Mouse (Mus musculus) midbrain, postnatal 0 days (tissue): ENCODE data around the gene Rere. TPM values are rescaled to one million over a fixed set of nuclear protein-coding genes. Genes with fewer than 3 reads are reported as not detected.
A peak's percentile ranks its signal among the peaks of the same experiment; 100 is the strongest.

Experiments used
- ATAC-seq: fragments of 200-750 bp; cut with Nextera tagmentation; 2 replicates; pipeline ENCODE4 v1.8.0; 2017; ENCODE audit warnings: moderate number of reproducible peaks, mild to moderate bottlenecking, moderate TSS enrichment, moderate library complexity; ENCODE audit not compliant: low FRiP score
- DNase-seq: peaks from one replicate; pipeline ENCODE4 v3.0.0-alpha.2; 2015; ENCODE audit warnings: low spot score
- H3K27ac ChIP-seq: fragments of 300-500 bp; sonication (generic); 2 replicates; pipeline ENCODE4 v1.5.1; 2014; ENCODE audit warnings: low read depth, mild to moderate bottlenecking, low read length, mixed read lengths
- H3K27me3 ChIP-seq: fragments of 300-500 bp; sonication (generic); 2 replicates; pipeline ENCODE4 v1.6.1; 2014; ENCODE audit warnings: low read length, control low read depth, mixed read lengths; ENCODE audit not compliant: insufficient read depth
- H3K36me3 ChIP-seq: fragments of 300-500 bp; sonication (generic); 2 replicates; pipeline ENCODE4 v1.6.1; 2014; ENCODE audit warnings: low read length, control low read depth, mixed read lengths; ENCODE audit not compliant: insufficient read depth
- H3K4me1 ChIP-seq: fragments of 300-500 bp; sonication (generic); 2 replicates; pipeline ENCODE4 v1.6.1; 2014; ENCODE audit warnings: mild to moderate bottlenecking, control low read depth, antibody characterized with exemption, low read length, mixed read lengths; ENCODE audit not compliant: insufficient read depth
- H3K4me2 ChIP-seq: fragments of 300-500 bp; sonication (generic); 2 replicates; pipeline ENCODE4 v1.6.1; 2014; ENCODE audit warnings: low read depth, mild to moderate bottlenecking, low read length, mixed read lengths; ENCODE audit not compliant: poor library complexity, severe bottlenecking
- H3K4me3 ChIP-seq: fragments of 300-500 bp; sonication (generic); 2 replicates; pipeline ENCODE4 v1.5.1; 2014; ENCODE audit warnings: low read depth, mild to moderate bottlenecking, low read length, moderate library complexity
- H3K9ac ChIP-seq: fragments of 300-500 bp; sonication (generic); replicated peaks from 2 replicates; pipeline ENCODE4 v1.6.1; 2014; ENCODE audit warnings: mild to moderate bottlenecking, low read length, moderate library complexity, mixed read lengths; ENCODE audit not compliant: poor library complexity, severe bottlenecking
- H3K9me3 ChIP-seq: fragments of 300-500 bp; sonication (generic); 2 replicates; pipeline ENCODE4 v1.6.1; 2016; ENCODE audit warnings: low read length, control low read depth
- CTCF ChIP-seq: IDR thresholded peaks from 2 replicates; pipeline ENCODE4 v1.5.1; 2016; ENCODE audit warnings: antibody characterized with exemption, mild to moderate bottlenecking
- WGBS: fragments of 180-500 bp; shearing (Covaris S2); extraction: QIAGEN DNeasy Blood & Tissue Kit; methylation state at CpG from one replicate; pipeline ENCODE4 v1.1.7; 2014; 5-methylcytosine and 5-hydroxymethylcytosine counted together
- polyA plus RNA-seq: library from polyadenylated mRNA; unstranded; fragments of >200 nt; fragmentation: Nextera tagmentation; extraction: Ambion mirVana; gene quantifications from 2 replicates; pipeline ENCODE4 v1.2.1, GENCODE M21; 2015
- total RNA-seq: library from RNA; depleted of rRNA; stranded (reverse); fragments of >200 nt; gene quantifications from 2 replicates; pipeline ENCODE4 v1.2.3, GENCODE M21; 2014

The Rere gene
- total and polyA plus RNA-seq, 2 experiments from 2014 or later = 22.7 to 36.8 TPM

DNA sequence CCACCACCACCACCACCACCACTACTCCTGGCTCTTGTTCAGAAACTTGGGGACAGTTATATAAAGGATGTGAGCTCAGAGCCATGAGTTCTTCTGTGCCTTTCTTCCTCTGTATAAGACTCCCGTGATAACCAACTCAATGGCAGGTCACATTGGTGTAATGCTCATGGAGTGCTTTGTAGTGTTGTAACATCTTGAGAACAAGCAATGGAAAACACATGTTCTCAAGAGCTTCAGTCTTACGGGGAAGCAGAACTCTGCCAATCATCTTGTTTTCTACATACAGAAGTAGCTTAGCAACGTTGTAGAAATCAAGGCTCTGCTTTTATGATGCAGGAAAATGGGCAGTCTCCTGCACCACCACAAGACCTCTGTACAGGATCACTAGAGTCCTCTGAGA lies 107.1 kb downstream of the Rere start:
- Histone ChIP-seq H3K4me3 (no peak overlapping the region), H3K9ac (no peak overlapping the region), H3K36me3 (no peaks in the 10 kb centered on the region), H3K9me3 (no peaks in the 10 kb centered on the region), H3K4me2 (no peak overlapping the region), H3K4me1 (peaks cover 4% of the 10 kb centered on the region; the same call in 1 of the 2 replicates), H3K27me3 (no peaks in the 10 kb centered on the region), H3K27ac (no peak overlapping the region)
- DNase-seq = no peak
- no peak for TF ChIP-seq CTCF
- WGBS = 76% methylated on average over 3 of the region's 3 CpGs
- ATAC-seq = no peak

DNA sequence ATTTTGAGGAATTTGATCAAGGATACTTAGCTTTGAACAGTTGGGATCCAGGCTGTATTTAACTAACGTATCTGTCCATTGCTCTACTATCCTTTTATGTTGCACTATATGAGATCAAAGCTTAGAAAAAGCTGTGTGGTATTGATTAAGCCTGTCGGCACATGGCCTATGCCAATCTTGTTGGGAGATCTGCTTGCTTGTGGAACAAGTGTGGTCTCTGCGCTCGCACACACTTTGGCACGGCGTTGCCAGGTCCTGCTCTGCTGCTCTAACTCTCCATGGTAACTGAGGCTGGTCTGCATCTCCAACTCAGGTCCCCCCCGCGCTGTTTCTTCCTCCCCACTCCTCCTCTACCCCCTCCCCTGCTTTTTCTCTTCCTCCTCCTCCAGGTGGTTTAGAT lies 112.2 kb downstream of the Rere start:
- Histone ChIP-seq H3K4me1 (peaks cover 19% of the 10 kb centered on the region; the same call in 1 of the 2 replicates), H3K9ac (no peak overlapping the region), H3K27ac (no peak overlapping the region), H3K36me3 (no peaks in the 10 kb centered on the region), H3K4me2 (no peak overlapping the region), H3K4me3 (no peak overlapping the region), H3K9me3 (no peaks in the 10 kb centered on the region), H3K27me3 (no peaks in the 10 kb centered on the region)
- DNase-seq (no peak), ATAC-seq (no peak)
- no peak for TF ChIP-seq CTCF
- 37% methylated on average over 8 of the region's 8 CpGs for WGBS

DNA sequence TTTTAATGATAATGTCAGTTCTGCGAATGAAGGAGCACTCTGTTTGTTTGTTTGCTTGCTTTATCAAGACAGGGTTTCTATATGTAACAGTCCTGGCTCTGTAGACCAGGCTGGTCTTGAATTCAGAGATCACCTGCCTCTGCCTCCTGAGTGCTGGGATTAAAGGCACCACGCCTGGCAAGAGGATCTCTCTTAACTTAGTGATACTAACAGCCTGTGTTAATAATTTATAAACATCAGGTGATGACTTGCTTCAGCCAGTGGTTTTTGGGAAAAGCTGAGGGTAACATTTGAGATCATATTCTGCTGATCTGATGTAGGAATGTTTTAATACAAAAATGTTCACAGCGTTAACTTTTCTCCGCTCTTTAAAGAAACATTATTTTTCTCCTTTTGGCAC lies 112.6 kb downstream of the Rere start:
- no peaks in the 10 kb centered on the region for H3K36me3 ChIP-seq
- H3K27ac ChIP-seq = no peak overlapping the region
- H3K4me2 ChIP-seq = no peak overlapping the region
- 77% methylated on average over 4 of the region's 4 CpGs for WGBS
- TF ChIP-seq CTCF = no peak
- no peak overlapping the region for H3K9ac ChIP-seq
- DNase-seq = no peak
- no peak overlapping the region for H3K4me3 ChIP-seq
- H3K9me3 ChIP-seq = no peaks in the 10 kb centered on the region
- peaks cover 19% of the 10 kb centered on the region; the same call in 1 of the 2 replicates for H3K4me1 ChIP-seq
- ATAC-seq = no peak
- H3K27me3 ChIP-seq = no peaks in the 10 kb centered on the region

DNA sequence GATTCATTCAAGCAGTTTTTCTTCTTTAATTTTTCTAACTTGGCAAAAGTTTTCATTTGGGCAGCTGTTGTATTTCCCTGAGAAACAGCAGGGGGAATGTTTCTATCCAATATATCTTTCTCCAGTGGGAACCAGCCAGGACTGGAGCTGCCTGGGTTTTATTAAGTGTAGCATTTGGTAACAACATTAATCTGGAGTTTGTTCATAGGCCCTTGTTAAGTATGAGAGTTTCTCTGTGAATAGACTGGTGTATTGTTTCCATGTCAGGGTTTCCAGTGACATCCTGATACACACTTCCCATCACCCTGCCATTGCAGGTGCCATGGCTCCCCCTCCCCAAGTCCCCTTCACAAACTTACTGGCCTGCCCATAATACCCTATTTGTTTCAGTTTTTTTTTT lies 114.9 kb downstream of the Rere start:
- Histone ChIP-seq H3K4me1 (peaks cover 19% of the 10 kb centered on the region; the same call in 1 of the 2 replicates), H3K27me3 (no peaks in the 10 kb centered on the region), H3K4me3 (no peak overlapping the region), H3K27ac (peak overlapping the region; percentile 76; the same call in 1 of the 2 replicates), H3K4me2 (no peak overlapping the region), H3K36me3 (no peaks in the 10 kb centered on the region), H3K9me3 (no peaks in the 10 kb centered on the region), H3K9ac (no peak overlapping the region)
- DNase-seq (no peak), ATAC-seq (no peak)
- no peak for TF ChIP-seq CTCF

DNA sequence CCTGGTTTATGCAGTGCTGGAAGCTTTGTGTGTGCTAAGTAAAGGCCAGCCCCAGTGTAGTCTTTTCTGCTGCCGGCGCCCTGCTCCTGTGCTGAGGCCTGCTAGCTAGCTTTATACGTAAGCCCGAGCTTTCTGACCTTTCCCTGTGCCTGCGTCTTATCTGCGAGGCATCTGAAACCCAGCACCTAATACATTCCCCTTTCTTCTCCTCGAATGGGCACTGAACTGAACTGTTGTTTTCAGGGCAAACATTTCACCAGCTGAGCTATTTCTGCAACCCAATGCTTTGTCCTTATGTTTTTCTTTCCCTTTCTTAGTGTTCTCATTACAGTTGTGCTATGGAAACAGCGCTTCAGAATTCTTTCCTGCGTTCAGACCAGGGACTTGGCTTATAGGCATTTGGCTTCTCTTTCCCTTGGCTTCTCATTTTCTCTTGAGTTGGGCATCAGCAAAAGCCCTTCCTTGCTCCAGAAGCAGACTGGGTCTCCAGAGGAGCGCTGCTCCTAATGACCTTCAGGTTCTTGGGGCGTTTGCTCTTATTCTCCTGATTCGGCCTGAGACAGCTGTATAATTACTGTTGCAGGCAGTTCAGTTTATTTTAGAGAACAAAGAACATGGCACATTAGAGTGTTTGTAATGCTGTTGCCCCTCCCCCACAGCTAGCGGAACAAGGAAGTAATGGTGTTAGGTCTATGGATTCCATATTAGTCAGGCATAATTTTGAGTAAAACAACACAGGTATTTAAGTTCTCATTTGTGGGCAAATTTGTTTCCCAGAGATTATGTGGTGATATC lies 115.6 kb downstream of the Rere start:
- WGBS = 22% methylated on average over 13 of the region's 13 CpGs
- no peak overlapping the region for H3K9ac ChIP-seq
- peaks cover 22% of the 10 kb centered on the region; the same call in 1 of the 2 replicates for H3K4me1 ChIP-seq

DNA sequence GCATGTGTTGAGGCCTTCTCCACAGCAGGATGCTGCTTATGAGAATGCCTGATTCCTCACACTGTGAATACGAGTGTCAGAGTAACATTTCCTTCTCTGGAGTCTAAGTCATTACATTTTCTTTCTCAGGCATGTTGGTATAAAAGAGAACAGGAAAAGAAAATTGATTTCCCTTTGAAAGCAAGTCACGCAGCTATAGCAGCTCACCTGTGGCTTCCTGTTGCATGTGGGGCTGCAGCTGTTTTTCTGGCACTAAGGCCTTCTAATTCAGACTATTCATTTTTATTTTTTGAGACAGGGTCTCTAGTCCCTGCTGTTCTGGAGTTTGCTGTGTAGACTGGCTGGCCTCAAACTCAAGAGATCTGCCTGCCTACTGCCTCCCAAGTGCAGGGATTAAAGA lies 117.6 kb downstream of the Rere start:
- Histone ChIP-seq H3K9ac (no peak overlapping the region), H3K36me3 (no peaks in the 10 kb centered on the region), H3K9me3 (no peaks in the 10 kb centered on the region), H3K4me2 (no peak overlapping the region), H3K4me3 (no peak overlapping the region), H3K4me1 (peaks cover 20% of the 10 kb centered on the region; the same call in 1 of the 2 replicates), H3K27me3 (no peaks in the 10 kb centered on the region), H3K27ac (no peak overlapping the region)
- no peak for DNase-seq
- no peak for TF ChIP-seq CTCF
- no peak for ATAC-seq
- 26% methylated on average over 2 of the region's 2 CpGs for WGBS

More for the DNA sequence above, 115.6 kb downstream of the Rere start:
- Histone ChIP-seq H3K27me3 (no peaks in the 10 kb centered on the region), H3K4me3 (no peak overlapping the region), H3K9me3 (no peaks in the 10 kb centered on the region), H3K27ac (peak overlapping the region; percentile 76), H3K4me2 (0 out of 2 replicates have a peak overlapping the region, but pooled peaks have one; percentile 6), H3K36me3 (no peaks in the 10 kb centered on the region)
- TF ChIP-seq CTCF = no peak
- ATAC-seq (no peak), DNase-seq (no peak)
